Mouse (Mus musculus): ENCODE results near the gene Dnajb13.
"Not testable (repeated sequence)": the region's sequence is repeated elsewhere in the genome, so short reads cannot be mapped to it uniquely, and the experiment has no call there.

The Dnajb13 gene

DNA sequence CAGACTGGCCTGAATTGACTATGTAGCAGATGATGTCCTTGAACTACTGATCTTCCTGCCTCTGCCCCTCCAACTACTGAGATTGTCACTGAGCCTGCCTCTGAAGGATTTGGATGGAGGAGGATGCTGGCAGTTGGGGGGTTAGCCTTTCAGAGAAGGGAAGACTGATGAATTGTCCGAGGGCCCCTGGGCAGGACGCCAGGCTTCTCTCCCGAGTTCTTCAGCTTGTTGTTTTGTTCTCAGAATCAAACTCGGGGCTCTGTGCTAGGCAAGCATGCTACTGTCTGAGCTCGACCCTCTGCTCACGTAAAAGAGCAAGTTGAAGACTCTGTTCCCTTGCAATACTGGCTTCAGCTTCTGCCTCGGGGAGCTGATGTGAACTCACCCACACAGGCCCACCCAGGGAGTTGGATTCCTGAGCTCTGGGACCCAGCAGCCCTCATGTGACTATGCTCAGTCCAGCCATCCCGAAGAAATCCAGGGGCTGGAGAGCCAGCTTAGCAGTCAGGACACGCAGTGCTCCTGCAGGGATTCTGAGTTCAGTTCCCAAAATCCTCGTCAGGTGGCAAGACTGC, 26.2 kb downstream of the Dnajb13 start:
- no peak for DNase-seq (ENCODE audit: low spot score in 2 of 2)

DNA sequence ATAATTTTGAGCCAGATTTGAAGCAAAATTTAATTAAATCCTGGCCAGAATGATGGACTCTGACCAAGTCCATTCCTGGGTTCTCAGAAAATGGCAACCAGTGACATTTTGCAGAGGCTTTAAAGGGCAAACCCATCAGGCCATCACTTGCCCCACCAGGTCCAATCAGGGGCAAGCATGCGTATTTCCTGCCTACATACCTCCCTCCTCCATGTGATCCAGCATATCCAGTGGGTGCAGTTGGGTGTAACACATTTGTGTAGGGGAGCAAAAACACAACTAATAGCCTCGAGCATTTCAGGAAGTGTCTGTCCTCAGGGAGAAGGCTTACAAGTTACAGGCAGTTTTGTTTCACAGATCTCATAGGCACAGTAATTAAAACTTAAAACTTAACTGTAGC, 27.5 kb downstream of the Dnajb13 start:
- no peak for DNase-seq (ENCODE audit: low spot score in 2 of 2)

DNA sequence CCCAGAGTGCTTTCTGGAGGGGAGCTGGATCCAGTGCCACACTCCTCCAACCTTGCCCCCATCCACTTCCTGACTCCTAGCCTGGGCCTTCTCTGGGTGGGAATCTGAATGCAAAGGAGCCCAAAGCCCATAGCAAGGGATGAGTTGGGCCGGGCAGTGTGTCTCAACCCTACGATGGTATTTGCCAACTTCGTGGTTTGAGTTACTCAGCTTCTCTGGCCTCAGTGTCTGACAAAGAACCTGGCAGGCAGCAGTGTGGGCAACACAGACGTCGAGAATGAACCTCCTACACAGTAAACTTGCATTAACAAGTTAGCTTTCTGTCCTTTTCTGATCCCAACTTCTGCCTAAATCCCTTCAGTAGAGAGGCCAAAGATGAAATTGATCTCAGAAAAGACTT, 30.3 kb downstream of the Dnajb13 start:
- DNase-seq (ENCODE audit: low spot score in 2 of 2), result no peak

DNA sequence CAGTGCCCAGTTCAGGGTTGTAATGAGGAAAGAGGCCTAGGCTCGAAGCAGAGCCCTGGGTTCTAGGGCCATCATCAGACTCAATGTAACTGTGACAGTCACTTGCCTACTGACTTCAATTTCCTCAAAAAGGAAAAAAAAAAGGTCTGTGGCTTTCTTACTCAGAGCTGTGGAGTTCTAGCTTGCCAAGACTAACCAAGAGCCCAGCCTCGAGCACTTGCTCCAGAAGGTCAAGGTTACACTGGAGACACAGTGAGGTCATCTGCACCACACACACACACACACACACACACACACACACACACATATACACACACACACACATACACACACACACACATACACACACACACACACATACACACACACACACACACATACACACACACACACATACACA, 32.7 kb downstream of the Dnajb13 start:
- DNase-seq (ENCODE audit: low spot score in 2 of 2), result not testable (repeated sequence)

DNA sequence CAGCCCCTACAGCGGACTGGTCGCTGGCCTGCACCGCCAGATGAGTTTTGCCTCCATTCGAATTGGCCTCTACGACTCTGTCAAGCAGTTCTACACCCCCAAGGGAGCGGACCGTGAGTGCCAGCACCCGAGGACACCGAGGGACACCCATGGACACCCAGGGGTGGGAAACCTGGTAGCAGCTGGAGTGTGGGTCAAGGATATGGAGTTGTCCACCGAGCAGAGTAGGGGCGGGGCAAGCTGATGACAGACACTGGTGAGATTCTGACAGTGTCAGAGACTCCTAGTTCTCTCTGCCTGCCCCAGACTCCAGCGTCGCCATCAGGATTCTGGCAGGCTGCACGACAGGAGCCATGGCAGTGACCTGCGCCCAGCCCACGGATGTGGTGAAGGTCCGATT, 34.6 kb downstream of the Dnajb13 start:
- no peak for DNase-seq (ENCODE audit: low spot score in 2 of 2)

DNA sequence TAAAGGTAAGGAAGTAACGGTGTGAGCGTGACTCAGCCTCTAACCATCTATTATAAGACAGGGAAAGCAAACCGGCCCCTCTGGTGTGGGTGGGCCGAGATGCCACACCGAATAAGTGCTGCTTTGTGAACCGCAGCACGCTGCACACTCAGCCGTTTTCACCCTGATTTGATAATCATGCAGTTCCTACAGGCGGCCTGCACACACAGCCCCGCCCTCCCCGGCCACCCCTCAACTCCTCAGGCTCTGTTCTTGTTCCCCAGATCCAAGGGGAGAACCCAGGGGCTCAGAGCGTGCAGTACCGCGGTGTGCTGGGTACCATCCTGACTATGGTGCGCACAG, 35.0 kb downstream of the Dnajb13 start:
- DNase-seq (ENCODE audit: low spot score in 2 of 2), result no peak

DNA sequence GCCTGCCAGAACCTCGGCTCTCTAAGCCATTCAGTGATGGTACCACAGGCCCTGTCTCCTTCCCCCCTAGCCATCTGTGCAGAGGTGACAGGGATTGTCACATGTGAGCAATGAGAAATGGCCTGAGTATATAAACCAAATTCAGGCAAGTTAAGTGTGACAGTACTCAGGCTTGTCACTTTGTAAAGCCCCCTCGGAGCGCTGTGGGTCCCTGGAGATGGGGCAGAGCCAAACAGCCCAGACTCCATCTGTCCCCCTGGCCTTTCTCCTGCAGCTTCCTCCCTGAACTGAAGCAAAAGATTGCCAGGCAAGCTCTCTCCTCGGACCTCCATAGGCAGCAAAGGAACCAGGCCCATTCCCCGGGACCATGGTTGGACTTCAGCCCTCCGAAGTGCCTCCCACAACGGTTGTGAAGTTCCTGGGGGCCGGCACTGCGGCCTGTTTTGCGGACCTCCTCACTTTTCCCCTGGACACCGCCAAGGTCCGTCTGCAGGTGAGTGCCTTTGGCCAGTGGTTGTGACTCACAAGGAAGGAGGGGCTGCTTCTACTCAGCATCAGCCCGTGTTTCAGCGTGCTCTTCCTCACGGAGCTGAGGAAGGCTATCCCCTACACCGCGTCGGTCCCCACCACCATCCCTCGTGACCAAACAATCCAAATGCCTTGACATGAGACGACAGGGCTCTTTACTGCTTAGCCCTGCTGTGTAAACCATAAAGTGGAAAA, 35.5 kb downstream of the Dnajb13 start:
- no peak for DNase-seq (ENCODE audit: low spot score in 2 of 2)

DNA sequence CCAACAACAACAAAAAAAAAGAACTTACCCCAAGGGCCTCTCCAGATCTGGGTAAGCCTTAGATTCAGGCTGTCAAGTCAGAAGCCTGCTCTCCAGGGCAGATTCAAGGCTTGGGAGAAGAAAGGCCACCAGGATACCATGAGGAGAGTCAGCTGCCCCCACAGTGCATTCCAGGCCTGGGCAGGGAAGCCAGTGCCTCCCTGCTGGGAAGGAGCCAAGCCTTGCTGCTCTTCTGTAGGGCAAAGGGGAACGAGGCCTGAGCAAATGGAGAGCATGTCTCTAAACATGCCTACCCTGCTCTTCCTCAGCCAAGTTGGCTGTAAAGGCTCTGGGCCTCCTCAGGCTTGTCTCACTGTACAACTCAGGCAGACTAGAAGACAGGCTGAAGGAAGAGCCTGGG, 40.1 kb downstream of the Dnajb13 start:
- no peak for DNase-seq (ENCODE audit: low spot score in 2 of 2)

DNA sequence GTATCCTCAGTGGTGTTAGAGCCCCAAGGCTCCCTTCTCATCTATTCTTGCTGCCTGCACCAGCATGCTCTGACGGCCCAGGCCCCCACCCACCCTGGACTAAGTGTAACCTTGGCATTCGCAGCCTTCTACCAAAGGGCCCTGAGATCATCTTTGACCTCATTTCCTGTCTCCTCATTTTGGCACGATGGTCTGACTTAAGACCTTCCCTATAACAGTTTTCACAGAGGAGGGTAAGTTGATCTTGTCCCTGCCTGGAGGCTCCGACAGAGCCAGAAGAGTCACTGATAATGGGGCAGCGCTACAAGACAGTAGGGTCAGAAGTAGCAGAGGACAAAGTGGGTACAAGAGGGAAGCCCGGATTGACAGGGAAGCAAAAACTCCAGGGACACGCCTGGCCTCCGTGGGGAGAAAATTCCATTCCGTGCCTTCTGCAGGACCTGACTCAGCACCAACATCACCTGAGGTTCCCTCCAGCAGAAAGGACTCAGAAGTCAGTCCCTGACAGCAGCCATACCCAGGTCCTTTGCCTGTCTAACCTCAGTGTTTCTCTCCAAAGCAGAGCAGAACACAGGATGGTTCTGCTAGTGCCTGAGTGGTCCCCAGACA, 40.8 kb downstream of the Dnajb13 start:
- no peak for DNase-seq (ENCODE audit: low spot score in 2 of 2)

DNA sequence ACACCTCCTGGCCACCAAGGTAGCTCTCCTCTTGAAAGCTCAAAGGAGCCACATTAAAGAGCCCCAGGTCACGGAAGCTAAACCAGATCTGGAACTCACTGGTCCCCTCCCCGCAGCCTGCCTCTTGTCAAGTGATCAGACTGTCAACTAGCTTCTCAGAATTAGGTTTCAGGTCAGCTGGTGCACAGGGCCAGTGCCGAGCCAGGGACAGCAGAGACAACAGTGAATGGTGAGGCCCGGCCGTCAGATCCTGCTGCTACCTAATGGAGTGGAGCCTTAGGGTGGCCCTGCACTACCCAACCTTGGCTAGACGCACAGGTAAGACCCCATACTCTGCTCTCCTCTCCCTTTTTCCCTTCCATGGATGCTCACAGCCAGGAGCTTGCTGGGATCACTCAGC, 42.0 kb downstream of the Dnajb13 start, which contains the start of gene Ucp3:
TSS of gene Ucp3 (plus strand) at position 214 of the 400 bp plus-strand sequence.
- no peak for DNase-seq (ENCODE audit: low spot score in 2 of 2)

DNA sequence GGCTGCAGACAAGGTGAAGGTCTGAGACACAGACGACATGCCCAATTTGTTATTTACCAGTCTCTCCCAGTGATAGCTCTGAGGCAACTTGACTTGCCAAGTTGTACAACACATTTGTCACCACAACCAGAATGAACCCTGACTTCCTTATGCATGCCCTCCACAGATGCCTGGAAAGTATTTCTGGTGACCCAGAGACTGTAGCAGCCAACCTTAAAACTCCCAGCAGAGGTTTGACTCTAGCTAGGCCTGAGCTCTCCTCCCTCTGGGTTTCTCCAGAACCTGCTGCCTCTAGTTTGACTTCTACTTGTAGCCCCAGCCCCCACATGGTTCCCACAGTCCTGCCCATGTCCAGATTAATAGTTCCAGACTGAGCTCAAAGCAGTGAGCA, 43.4 kb downstream of the Dnajb13 start:
- no peak for DNase-seq (ENCODE audit: low spot score in 2 of 2)

DNA sequence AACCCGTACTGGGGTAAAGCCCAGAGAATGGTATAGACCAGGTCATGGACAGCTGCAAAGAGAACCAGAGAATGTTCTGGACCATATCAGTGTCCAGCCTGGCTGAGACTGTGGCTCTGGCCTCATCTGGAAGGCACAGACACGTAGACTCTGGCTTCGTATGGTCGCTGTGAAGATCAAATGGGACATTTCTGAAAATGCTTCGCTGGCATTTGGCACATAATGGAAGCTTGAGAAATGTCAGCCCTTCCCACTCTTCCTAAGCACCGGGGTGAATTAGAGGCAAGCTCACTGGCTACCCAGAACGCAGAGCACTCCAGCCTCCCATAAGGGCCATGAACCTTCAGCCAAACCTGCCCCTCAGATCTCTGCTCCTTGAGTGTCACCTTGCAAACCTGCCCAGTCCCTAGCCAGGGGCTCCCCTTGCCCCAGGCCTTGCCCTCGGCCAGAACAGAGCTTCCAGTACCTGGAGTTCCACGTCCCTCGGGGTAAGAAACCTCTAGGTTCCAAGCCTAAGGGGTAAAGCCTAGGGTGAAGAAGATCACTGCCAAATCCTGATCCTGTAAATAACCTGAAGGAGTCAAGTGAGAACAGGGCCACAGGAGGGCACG, 43.9 kb downstream of the Dnajb13 start:
- no peak for DNase-seq (ENCODE audit: low spot score in 2 of 2)

DNA sequence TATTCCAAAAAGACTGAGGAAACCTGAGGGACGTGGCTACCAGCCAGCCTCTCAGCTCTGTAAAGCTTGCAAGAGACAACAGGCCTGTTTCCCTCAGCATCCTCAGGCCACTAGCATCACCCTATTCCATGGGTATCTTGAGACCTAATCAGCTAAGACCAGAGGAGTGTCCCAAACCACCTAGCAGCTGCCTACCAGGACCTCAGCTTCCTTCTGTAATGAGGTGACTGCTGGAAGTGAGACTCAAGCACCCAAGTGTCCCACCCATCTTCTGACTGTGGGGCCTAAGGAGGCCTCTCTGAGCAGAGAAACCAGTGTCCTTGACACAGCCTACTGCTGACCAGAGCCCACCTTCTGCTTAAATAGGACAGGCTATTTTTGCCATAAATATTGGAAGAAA, 45.3 kb downstream of the Dnajb13 start:
- DNase-seq (ENCODE audit: low spot score in 2 of 2), result no peak

DNA sequence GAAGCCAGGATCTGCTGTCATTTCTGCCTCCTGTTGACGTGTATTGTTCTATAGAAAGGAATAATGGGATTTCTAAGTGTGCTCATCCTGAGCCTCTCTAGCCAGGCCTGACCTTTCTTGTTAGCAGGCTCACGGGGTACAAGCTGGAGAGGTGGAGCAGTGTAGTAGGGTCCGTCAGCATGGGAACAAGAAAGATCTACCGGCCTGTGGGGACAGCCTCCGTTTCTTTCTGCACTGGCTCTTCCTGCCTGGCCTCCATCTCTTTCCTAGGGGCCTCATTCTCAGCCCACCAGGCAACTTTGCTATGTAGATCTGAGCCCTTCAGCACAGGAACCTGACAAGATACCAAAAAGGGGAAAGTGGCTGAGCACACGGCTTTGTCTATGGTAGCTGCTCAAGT, 46.0 kb downstream of the Dnajb13 start:
- no peak for DNase-seq (ENCODE audit: low spot score in 2 of 2)

DNA sequence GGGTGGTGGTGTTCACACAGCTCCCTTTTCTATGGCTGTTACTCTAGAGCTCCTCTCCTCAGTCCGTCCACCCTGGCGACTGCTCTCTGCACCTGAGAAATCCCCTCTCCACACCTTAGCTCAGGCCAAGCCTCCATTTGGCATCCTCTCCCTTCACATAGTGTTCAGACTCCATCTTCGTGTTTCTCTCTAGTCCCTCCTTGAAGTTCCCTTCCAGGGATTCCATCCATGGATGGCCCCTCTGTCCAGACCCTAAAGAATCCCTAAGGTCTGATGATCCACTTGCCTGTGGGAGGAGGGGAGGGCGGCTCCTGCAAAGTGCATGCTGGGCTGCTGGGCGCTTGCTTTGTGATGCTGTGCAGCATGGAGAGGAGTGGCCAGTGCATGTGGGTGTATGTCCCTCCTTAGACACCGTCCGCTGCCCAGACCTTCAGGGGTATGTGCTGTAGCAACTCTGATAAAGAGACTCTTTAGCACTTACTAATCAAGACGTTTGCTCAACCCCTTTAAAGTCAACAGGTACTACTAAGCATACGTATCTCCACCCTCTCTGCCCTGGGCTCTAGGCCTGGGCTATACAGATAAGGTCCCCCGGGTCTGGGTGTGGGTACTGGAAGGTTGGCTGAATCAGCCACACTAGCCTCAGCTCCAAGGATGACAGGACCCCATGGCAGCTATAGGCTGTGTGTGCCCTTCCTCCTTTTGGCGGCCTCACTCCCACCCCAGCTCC, 47.8 kb downstream of the Dnajb13 start:
- DNase-seq (ENCODE audit: low spot score in 2 of 2), result no peak

DNA sequence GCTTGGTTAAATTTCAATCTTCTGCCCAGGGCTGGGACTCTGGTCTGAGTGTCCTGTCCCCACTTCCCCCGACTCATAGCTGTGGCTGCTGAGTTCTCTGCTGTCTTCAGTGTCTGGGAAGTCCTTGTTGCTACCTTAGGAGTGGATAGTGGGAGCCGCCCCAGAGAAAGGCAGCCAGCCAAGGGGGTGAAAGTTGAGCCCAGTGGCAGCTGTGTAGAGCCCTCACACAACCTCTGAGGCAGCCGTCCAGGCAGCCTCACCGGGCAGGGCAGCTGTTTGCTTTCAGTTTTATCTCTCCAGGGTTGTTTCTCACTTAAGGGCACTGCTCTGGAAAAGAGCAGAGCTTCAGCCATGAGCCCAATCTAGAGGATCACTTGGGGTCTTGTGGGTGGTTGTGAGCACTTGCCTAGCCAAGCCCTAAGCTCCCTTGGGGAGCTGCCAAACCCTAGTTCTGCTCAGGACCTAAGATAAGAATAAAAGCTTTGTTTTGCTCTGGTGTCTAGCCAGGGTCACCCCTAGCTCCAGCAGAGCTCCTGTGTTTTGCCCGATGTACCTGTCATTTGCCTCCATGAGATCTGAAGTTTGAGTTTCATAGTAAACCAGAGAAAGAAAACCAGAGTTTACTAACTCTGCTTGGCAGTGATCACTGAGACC, 49.0 kb downstream of the Dnajb13 start:
- DNase-seq (ENCODE audit: low spot score in 2 of 2), result no peak

DNA sequence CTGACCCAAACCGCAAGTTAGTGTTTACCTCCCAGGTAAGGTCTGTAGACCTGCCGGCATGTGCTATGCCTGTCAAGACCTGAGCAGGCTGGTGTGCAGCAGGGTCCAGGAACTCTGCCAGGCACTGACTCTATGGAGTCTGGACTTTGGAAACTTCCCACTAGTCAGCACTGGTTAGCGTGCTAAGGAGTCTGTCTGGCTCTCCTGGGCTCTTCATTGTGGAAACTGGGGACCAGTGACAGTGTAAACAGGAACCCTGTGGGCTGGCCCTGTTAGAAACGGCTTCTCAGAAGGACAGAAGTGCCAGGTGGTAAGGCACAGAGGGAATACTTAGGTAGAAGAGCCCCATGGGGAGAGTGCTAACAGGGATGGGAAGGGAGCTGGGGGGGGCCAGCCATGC, 49.5 kb downstream of the Dnajb13 start:
- DNase-seq (ENCODE audit: low spot score in 2 of 2), result no peak

DNA sequence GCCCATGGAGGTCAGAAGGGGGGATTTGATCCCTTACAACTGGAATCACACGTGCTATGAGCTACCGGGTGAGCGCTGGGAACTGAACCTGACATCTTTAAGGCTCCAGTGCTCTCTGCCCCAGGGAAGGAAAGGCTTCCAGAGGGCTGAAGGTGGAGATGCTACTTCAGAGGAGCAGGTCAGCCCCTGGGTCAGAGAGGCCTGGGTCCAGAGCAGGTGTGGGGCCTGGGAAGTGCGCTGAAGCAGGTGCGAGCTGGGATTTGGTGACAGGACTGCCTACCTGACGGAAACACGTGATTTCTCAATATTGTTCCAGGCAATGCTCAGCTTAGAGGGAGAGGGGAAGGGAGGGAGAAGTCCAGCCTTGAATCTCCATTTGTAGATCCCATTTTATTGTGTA, 50.5 kb downstream of the Dnajb13 start:
- no peak for DNase-seq (ENCODE audit: low spot score in 2 of 2)

DNA sequence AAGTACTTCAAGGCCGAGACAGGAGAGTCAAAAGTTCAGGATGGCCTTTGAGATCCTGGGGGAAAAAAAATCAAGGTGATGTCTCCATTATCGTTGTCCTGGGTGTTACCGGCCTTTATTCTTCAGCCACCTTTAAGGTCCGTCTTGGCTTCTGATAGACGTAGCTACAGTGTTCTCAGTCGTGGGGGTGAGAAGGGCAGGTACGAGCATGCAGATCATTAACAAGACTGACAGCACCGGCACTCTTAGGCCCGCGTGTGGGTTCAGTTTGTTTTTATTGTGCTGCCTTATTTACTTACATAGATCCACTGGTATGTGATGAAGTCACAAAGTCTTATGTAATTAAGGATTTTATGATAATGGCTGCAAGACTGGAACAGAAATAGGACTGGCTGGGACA, 51.0 kb downstream of the Dnajb13 start:
- DNase-seq (ENCODE audit: low spot score in 2 of 2), result no peak

DNA sequence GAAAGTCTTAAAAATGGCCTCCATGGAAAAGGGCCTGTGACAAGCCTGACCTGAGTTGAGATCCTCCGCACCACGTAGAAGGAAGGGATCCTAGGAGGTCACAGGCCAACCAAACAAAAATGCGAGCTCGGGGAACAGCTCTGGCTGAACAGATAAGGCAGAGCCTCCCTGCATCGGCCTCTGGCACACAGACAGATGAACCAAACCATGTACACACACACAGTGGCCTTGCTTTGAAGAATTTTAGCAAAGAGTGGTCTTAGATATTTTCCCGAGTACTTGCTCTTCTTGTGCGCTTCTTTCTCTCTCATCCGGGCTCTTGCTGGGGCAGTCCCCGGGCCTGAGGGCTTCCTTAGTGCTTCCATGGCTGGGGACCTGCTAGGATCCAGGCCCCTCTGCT, 51.6 kb downstream of the Dnajb13 start:
- no peak for DNase-seq (ENCODE audit: low spot score in 2 of 2)

DNA sequence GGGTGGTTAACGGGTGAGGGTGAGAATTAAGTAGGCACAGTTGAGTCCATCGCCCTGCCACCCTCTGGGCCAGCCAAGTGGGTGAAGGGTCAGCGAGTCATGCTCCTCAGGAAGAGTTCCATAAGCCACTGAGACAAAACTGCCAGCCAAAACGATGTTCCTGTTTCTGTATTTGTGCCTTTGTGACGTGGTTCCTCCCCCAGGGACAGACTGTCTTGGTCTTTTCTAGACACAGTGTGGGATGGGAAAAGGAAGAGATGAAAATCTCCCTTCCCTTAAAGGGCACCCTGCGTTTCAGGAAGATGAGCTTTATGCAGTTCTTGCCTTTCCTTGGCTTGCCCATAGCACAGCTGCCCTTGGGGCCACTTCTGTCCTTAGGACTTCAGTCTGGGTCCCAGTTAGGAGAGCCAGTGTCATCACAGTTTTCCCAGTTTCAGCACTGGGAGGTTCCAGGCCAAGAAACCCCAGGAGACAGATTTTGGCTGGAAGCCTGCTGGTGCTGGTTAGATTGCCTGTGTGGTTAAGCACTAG, 53.1 kb downstream of the Dnajb13 start:
- no peak for DNase-seq (ENCODE audit: low spot score in 2 of 2)

DNA sequence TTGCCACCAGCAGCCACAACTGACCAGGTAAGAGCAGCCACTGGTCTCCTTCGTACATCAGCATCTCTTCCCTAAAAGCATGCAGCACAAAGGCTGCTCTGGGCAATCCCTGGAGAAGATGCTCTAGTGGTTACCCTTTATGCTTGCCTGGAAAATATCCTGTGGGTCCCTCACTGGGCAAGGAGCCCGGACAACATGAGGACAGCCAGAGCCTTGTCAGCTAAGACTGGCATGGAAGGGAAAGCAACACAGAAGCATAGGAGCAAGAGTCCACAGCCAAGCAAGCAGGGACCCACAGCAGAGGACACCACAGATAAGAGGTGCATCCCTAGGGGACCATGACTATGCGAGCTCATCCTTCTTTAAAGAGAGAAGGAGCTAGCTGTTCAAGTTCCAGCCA, 54.9 kb downstream of the Dnajb13 start:
- no peak for DNase-seq (ENCODE audit: low spot score in 2 of 2)

All from natural killer cell, adult 2 months (primary cell).